Mouse (Mus musculus) MEL-GATA-1-ER (cell line): Measurements from ENCODE around the gene Ttc13.

Experiments used
- DNase-seq: peaks from one replicate; pipeline ENCODE4 v3.0.0-alpha.2; 2012; ENCODE audit warnings: low read depth; ENCODE audit errors: extremely low read depth

Gene Ttc13

DNA sequence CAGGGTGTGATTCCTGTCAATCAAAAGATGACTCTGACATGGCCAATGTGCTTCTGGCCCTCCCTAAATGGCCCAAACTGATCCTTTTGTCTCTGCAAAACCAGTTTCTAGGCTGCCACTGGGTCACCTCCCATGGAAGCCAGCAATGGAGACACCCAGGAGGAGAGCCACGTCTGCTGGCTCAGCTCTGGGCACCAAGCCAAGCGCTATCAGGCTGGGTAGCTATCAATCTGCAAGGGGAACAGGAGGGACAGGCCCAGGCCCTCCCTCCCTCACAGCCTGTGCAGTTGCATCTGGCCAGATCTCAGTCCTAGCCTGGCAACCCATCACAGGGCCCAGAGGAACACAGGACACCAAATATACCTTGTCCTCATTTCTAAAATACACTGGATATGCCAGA lies 63.4 kb downstream of the Ttc13 start:
- DNase-seq = peak; percentile 56

DNA sequence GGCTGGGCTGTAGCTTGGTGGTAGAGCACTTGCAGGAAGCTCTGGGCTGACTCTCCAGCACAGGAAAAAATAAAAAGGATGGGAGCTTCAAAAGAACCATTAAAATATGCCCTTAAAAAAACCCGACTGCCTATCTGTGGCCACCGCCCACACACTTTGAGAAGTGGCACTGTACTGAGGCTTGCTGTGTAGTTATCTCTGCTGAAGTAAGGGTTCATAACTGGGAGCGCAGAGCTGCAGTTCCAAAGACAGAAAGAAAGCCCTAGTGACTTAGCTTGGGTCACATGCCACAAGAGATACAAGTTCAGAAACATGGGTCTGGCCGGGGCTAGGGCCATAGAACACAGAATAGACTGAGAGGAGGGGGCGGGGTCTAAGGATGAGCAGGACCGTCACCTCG lies 63.8 kb downstream of the Ttc13 start:
- peak; percentile 72 for DNase-seq

DNA sequence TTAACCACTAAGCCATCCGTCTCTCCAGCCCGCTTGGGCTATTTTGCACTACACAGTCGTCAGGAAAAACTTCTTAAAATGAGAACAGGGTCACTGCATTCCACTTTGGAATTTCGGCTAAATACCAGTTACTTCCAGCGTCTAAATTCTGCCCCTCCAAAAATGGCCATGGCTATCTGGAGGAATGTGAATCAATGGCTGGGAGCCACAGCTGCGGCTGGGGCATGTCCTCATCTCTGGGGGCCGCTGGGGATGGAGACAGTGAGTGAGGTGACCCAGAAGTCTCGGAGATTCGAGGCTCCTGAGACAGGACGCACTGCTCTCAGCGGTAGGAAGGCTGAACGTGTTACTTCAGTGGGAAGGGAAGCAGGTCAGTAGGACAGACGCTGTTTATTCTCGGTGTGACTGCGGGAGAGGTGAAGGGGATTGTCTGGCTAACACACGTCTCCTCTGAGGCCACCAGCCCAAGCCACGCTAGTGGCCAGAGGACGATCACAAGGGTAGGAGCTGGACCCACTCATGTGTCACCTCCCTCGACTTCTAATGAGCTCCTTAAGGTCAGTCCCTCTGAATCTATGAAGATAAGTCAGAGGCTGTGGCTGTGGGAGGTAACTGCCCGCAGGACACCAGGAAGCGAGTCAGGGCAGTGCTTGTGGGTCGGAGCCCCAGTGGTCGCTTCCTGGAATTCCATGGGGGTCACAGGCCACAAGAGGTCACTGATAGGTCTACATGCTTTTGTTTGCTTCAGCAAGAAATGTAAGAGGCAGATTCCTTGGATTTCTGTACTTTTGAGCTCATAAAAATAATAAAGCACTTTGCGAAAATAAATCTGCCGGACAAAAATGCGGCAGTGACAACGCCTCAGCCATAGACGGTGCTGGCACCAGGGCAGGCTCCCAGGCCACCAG lies 68.0 kb downstream of the Ttc13 start:
- DNase-seq = no peak

DNA sequence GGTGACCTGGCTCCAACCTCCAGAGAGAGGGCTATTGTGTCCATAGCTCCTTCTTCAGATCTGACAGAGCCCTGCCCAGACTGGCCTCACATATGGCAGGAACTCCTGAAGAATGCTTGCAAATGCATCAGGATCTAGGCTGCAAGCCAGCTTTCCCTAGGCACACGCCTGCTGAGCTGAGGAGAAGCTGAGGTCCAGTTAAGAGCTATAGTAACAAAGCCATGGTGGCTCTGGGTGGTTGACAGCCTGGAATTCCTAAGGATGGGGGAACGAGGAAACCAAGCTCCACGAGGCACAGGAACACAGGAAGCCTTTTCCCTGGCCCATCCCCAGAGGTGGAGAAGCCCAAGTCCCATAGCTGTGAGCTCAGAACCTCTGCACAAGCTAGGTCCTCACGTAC lies 69.2 kb downstream of the Ttc13 start:
- no peak for DNase-seq

DNA sequence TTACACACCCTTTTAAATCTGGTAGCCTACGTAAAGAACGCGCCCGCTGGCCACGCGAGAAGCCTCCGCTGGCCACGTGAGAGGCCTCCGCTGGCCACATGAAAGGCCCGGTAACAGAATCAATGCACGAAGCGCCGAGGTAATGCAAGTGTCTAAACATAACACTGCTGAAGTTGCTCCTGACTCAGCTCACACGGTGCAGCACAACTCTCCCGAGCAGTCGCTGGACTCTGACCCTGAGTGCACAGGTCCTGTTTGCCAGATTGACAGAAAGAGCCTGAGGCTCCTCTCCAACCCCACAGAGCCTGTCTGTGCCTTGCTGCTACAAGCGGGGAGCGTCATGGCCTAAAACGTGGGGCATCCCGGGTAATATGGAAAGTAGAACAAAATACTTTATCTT lies 70.0 kb downstream of the Ttc13 start:
- DNase-seq = no peak

DNA sequence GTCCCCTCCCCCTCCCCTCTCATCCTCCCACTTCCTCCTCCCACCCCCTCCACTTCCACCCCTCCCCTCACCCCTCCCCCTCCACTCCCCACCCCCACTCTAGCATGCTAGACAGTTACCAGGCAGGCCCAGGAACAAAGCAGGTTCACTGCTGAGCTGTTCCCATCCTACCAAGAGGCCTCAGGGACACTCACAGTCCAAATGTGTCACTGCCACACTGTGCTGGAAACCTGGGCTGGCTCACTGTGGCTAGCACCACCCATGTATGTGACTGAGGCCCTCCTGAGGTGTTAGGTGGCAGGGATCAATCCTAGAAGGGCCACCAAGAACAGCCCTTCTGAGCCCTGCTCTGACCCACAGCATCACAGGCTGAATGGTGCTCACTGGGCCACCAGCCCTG lies 73.5 kb downstream of the Ttc13 start:
- no peak for DNase-seq

DNA sequence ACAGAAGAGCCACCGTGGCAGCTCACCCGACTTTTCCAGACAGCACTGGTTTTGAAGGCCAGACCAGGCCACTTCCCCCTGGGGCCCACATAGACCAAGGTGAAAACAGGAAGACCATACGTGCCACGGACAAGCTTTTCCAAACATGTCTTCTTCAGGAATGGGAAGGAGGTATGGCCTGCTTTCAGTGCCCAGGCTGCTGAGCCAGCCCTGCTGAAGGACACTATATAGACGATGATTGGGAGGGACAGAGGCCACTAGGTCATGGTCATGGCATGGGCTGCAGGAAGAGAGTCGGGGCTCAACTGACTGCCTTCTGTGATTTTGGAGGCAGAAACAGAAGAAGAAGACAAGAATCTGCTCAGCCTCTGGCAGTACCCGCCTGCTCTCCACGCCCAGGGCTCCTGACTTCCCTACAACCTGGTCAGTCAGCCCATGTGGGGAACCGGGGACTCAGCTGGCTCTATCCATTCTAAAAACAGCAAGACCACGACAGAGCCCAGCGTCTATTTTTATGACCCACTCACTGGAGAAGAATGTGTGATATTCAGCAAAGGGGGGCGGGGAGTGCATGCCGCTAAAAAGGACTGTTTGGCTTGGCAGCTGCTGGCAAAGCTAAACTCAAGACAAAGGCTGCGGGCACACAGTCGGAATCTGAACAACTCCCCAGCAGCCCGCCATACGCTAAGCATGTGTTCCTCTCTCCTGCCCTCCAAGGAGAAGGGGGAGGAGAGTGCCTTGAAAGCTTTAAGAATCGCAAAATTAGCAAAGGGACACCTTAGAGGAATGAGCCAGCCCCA lies 78.0 kb downstream of the Ttc13 start:
- DNase-seq = no peak

DNA sequence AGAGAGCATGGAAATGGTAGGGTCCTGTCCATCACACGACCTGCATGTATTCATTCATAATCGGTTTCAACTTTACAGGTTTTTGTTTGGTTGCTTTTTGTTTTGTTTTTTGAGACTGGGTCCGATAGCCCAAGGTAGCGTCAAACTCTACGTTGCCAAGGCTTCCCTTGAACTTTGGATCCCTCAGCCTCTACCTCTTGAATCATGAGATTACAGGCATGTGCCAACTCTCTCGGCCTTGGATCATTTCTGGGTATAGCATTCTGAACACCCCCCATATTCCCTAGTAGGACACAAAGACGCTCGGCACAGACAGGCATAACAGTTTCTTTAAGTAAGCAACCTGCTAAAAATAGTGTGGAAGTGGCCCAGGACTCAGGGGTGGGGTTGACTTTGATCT lies 80.2 kb downstream of the Ttc13 start:
- DNase-seq = no peak

DNA sequence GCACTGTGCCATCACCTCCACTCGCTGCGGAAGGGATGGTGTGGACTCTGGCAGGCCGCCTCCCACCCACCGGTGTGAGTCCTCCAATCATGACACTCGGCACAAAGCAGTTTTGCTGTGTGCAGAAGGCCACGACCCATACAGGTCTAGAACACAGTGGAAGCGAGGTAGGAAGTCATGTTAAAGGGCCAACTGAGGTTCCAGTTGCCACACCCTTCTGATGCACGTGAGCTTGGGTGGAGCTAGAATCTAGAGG lies 86.6 kb downstream of the Ttc13 start:
- no peak for DNase-seq

DNA sequence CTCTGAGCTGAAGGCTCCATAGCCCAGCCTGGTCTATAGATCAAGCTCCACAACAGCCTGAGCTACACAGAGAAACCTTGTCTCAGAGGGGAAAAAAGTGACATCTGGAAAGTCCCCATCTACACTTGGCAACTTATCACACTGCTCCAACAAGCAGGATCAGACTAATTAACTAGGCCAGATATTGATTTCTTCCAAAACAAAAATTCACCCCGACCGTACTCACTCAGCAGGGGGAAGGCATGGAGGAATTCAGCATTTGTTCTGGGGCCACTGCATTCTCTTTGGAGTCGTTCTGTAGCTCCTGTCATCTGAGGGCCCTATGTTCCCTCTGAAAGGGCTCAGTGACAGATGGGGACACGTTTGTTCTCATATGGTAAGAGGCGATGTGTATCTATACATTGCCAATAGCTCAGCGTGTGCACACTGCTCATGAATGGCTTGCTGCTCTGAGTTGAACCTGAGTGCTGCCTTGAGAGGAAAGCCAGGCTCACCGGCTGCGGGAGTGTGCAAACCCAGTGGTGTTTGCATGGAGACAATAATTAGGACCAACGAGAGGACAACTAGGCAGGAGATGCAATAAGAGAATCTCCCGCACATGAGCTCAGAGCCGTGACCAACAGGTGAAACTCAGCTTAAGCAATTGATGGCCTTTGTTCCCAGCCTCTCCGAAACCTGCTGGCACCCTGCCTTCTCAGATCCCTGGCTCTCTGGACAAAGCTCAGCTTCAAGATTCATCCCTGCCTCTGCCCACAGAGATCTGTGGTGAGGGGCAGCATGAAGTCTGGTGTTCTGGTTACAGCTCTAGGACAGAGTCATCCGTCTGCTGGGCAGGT lies 87.2 kb downstream of the Ttc13 start:
- no peak for DNase-seq

DNA sequence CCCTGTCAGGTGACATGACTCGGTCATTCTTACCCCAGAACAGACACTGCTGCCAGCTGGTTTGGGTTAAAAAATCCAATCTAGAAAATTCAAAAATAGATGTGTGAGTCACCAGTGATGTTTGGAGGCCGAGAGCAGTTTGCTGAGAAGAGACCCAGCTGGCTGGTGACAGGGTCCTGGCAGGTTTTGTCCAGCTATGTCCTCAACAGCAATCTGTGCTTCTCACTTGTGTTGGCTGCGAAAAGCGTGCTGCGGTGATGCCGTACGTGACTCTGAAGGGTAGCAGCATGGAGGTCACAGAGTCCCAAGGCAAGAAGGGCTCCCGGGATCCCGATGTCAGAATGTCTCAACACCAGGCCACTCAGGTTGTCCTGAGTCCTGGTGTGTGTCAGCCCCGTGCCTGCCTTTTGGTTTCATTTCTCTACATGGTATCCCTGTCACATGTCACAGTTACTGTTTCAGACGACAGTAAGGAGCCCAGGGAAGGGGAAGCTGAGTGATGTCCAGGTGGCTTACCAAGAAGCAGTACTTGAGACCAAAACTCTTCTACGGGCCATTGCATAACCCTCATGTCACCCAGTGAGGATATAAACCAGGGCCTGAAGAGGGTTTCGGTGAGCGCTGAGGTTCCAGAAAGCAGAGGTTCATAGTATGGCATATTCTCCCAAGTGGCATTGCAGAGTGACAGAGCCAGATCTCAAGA lies 88.6 kb downstream of the Ttc13 start:
- DNase-seq = no peak

DNA sequence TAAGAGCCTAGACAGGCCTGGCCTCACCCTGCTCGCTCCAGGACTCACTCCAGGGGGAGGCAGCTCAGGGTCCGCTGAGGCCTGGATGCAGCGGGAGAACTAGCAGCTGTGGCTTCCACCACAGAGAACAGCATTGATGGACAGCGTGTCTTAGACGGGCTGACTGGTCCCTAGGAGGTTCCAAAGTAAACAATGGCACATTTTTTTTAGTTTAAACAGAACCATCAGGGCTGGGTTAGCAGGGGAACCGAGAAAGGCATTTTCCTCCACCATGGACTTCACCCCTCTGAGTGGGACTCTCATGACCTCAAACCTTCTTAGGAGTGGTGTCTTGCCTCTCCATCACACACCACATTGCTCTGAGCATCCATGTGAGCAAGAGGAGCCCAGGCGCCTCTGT lies 89.8 kb downstream of the Ttc13 start:
- no peak for DNase-seq

DNA sequence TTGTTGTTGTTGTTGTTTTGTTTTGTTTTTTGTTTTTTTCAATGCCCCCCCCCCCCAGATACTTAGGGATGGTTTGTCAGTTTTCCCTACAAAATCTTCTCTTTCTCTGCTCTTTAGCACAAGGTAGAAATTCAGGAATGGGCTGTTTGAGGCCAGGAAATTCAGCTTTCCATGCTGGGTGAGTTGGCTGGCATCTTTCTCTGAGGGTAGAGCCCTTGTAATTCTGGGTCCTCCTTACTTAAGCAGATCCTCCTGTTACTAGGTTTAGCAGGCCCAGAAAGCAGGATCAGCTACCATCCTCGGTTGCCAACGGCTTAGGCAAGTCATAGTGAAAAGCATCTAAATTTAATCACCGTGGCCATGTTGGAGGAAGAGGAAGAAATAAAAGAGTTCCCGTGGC lies 90.9 kb downstream of the Ttc13 start:
- no peak for DNase-seq

DNA sequence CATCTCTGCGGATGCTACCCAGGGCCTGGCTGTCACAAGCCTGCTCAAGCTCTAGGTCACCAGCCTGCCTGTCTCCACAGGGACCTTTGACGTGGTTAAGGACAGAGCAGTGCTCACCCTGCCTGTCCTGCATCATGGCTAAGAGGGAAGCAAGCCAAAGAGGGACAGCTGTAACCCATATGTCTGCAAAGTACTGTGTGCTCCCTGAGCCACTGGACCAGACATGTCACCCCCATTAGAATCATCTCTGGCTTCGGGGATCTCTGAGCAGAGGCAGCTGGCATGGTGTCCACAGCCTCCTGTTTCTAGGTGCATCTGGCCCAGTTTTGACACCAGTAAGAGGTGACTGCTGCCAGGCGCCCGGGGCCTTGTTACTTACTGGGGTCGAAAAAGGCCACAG lies 91.3 kb downstream of the Ttc13 start:
- DNase-seq = no peak

DNA sequence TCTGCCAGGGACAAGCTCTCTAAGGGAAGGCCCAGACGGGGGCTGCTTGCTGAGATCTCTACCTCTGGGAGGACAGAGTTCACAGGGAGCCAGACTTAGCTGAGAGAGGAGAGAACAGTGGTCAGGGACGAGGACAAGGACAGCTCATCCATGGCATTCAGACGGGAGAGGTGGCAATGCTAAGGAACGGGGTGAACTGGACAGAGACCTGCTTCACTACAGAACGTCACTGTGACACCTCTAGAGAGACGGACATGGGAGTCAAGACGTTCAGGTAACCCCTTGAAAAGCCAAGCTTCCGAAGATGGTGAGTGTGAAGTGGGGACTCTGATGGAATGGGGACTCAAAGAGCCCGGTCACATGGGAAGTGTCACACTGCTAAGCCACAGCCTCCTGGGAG lies 95.5 kb downstream of the Ttc13 start:
- DNase-seq = no peak
